Mouse (Mus musculus): Measurements from ENCODE around the gene Serpina3k. TPM values are rescaled to one million over a fixed set of nuclear protein-coding genes. Genes with fewer than 3 reads are reported as not detected.
"Not testable (repeated sequence)": the region's sequence is repeated elsewhere in the genome, so short reads cannot be mapped to it uniquely, and the experiment has no call there.

The Serpina3k gene
- total RNA-seq, 2 experiments from 2014 or later, result 111 to 340 TPM

GRCm38 (mm10) chr12:104388477-104388876 is 50.2 kb downstream of the Serpina3k start:
- no peak for DNase-seq

GRCm38 (mm10) chr12:104391057-104391456 is 52.8 kb downstream of the Serpina3k start:
- DNase-seq, result not testable (repeated sequence)

Other genes starting within 250 kb of the Serpina3k start
- gene Serpina5, start 237.4 kb upstream of the Serpina3k start, total RNA-seq (2021), result under 1 TPM; 0.12 to 0.18 TPM
- not detected for gene Serpina3a, start 225.8 kb upstream of the Serpina3k start, total RNA-seq (2021)
- gene Serpina3b, start 210.5 kb upstream of the Serpina3k start, total RNA-seq (2021), result under 1 TPM in 1 of 2 experiments, not detected in 1; 0.21 TPM
- gene Serpina3c, start 184.6 kb upstream of the Serpina3k start, total RNA-seq (2021), result 1 to 10 TPM; 3.1 to 6.1 TPM
- 1 to 10 TPM; 1.4 to 1.5 TPM for gene Serpina3f, start 123.9 kb upstream of the Serpina3k start, total RNA-seq (2021)
- gene Serpina3g, start 102.2 kb upstream of the Serpina3k start, total RNA-seq (2021), result 10 to 100 TPM; 14.3 to 16.7 TPM
- 1 to 10 TPM; 1.2 to 2.4 TPM for gene Serpina3i, start 75.4 kb upstream of the Serpina3k start, total RNA-seq (2021)
- gene Serpina3j, start 23.9 kb upstream of the Serpina3k start, total RNA-seq (2021), result not detected
- gene Serpina3m, start within 50 bp of the Serpina3k start, total RNA-seq (2021), result 100 to 1,000 TPM in 1 of 2 experiments, 10 to 100 TPM in 1; 40.0 to 128 TPM
- 100 to 1,000 TPM in 1 of 2 experiments, 10 to 100 TPM in 1; 59.9 to 180 TPM for gene Serpina3n, start 68.2 kb downstream of the Serpina3k start, total RNA-seq (2021)
- gene Gsc, start 134.8 kb downstream of the Serpina3k start, total RNA-seq (2021), result under 1 TPM in 1 of 2 experiments, not detected in 1; 0.39 TPM